Mouse (Mus musculus): ENCODE results near the gene BC028528.
"Not testable (repeated sequence)": the region's sequence is repeated elsewhere in the genome, so short reads cannot be mapped to it uniquely, and the experiment has no call there.

The BC028528 gene

GRCm38 (mm10) chr3:95891211-95892065, at the start of gene BC028528:
TSS of gene BC028528 (minus strand) at chr3:95892005.
- DNase-seq (ENCODE audit: low read depth, low spot score) = no peak

- DNase-seq (ENCODE audit: low read depth, low spot score) = no peak
Measured at GRCm38 (mm10) chr3:95938835-95939234, 47.0 kb upstream of the BC028528 start.

- no peak for DNase-seq (ENCODE audit: low read depth, low spot score)
Measured at GRCm38 (mm10) chr3:95938217-95938616, 46.4 kb upstream of the BC028528 start.

- DNase-seq (ENCODE audit: low read depth, low spot score) = no peak
Measured at GRCm38 (mm10) chr3:95934448-95934847, 42.6 kb upstream of the BC028528 start.

- DNase-seq (ENCODE audit: low read depth, low spot score) = no peak
Measured at GRCm38 (mm10) chr3:95933111-95933750, 41.4 kb upstream of the BC028528 start.

GRCm38 (mm10) chr3:95932566-95932965, 40.8 kb upstream of the BC028528 start:
- DNase-seq (ENCODE audit: low read depth, low spot score) = no peak

- DNase-seq (ENCODE audit: low read depth, low spot score) = no peak
Measured at GRCm38 (mm10) chr3:95932157-95932556, 40.4 kb upstream of the BC028528 start.

- no peak for DNase-seq (ENCODE audit: low read depth, low spot score)
Measured at GRCm38 (mm10) chr3:95931471-95931870, 39.7 kb upstream of the BC028528 start.

GRCm38 (mm10) chr3:95930471-95930789, 38.6 kb upstream of the BC028528 start:
- no peak for DNase-seq (ENCODE audit: low read depth, low spot score)

GRCm38 (mm10) chr3:95929581-95930470, 38.0 kb upstream of the BC028528 start:
- DNase-seq (ENCODE audit: low read depth, low spot score) = peak; percentile 40

GRCm38 (mm10) chr3:95928658-95929503, 37.1 kb upstream of the BC028528 start, which contains the start of gene Anp32e:
TSS of gene Anp32e (plus strand) at chr3:95929246.
- peak; percentile 99 for DNase-seq (ENCODE audit: low read depth, low spot score)

GRCm38 (mm10) chr3:95928261-95928657, 36.5 kb upstream of the BC028528 start:
- DNase-seq (ENCODE audit: low read depth, low spot score) = no peak

GRCm38 (mm10) chr3:95925087-95925486, 33.3 kb upstream of the BC028528 start:
- no peak for DNase-seq (ENCODE audit: low read depth, low spot score)

GRCm38 (mm10) chr3:95924185-95924584, 32.4 kb upstream of the BC028528 start:
- no peak for DNase-seq (ENCODE audit: low read depth, low spot score)

- DNase-seq (ENCODE audit: low read depth, low spot score) = not testable (repeated sequence)
Measured at GRCm38 (mm10) chr3:95923429-95923828, 31.6 kb upstream of the BC028528 start.

- not testable (repeated sequence) for DNase-seq (ENCODE audit: low read depth, low spot score)
Measured at GRCm38 (mm10) chr3:95920532-95920931, 28.7 kb upstream of the BC028528 start.

GRCm38 (mm10) chr3:95916760-95917159, 25.0 kb upstream of the BC028528 start:
- no peak for DNase-seq (ENCODE audit: low read depth, low spot score)

- no peak for DNase-seq (ENCODE audit: low read depth, low spot score)
Measured at GRCm38 (mm10) chr3:95914706-95915105, 22.9 kb upstream of the BC028528 start.

GRCm38 (mm10) chr3:95907613-95908012, 15.8 kb upstream of the BC028528 start:
- DNase-seq (ENCODE audit: low read depth, low spot score) = no peak

GRCm38 (mm10) chr3:95906860-95907259, 15.1 kb upstream of the BC028528 start:
- DNase-seq (ENCODE audit: low read depth, low spot score) = peak; percentile 77

- peak; percentile 66 for DNase-seq (ENCODE audit: low read depth, low spot score)
Measured at GRCm38 (mm10) chr3:95905940-95906492, 14.2 kb upstream of the BC028528 start.
